ENCODE assay signal across 9 mouse cellular contexts in the genomic region with DNA sequence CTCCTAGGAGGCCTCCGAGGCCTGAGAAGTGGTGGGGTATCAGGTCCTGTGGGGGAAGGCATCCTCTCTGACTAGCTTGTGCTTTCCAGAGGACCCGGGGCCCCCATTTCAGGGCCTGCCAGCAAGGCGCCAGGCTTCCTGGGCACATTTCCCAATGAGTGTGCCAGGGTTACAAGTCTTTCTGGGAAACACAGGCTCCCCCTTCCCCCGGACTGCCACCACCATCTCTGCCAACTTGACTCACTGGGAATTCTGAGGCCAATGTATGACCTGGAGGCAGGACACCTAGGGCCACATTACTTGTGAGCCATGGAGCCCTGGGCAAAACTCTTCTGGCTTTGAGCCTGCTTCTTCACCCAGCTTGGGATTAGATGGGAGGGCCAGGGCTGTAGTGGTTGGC. TPM values are rescaled to one million over a fixed set of nuclear protein-coding genes. Genes with fewer than 3 reads are reported as not detected.
A peak's percentile ranks its signal among the peaks of the same experiment; 100 is the strongest.
DNase-seq lines count a peak whose midpoint lies in the region; ATAC-seq lines count a peak whose summit lies in the region.
"Had no signal": no experiment of that assay in that cellular context is flagged by ENCODE, and none has a peak within 500 bp of the region (broad histone marks: within the 10 kb centered on the region; RNA-seq: fewer than 3 reads in every experiment).

No protein-coding gene starts in this region.

- peak; percentile 72 for ATAC-seq in hindbrain, embryonic 16.5 days
- no peak for ATAC-seq in hindbrain, embryonic 14.5 days (ENCODE audit: low FRiP score)
- ATAC-seq in neural tube, embryonic 13.5 days (ENCODE audit: low read depth): no peak
- ATAC-seq in forebrain, embryonic 14.5 days: no peak
- ATAC-seq in stomach, embryonic 14.5 days (ENCODE audit: insufficient number of reproducible peaks, insufficient read depth, low FRiP score, low read depth): no peak
- ATAC-seq in liver, embryonic 11.5 days (replicated peaks; ENCODE audit: low FRiP score): no peak

- 71% methylated on average over 4 of the region's 4 CpGs for WGBS in hindbrain, embryonic 16.5 days
- 67% methylated on average over 4 of the region's 4 CpGs for WGBS in hindbrain, embryonic 14.5 days
- 87% methylated on average over 4 of the region's 4 CpGs for WGBS in neural tube, embryonic 13.5 days
- WGBS in forebrain, embryonic 14.5 days: 61% methylated on average over 4 of the region's 4 CpGs
- WGBS in stomach, embryonic 14.5 days: 91% methylated on average over 4 of the region's 4 CpGs
- 78% methylated on average over 4 of the region's 4 CpGs for WGBS in liver, embryonic 11.5 days

- peak overlapping the region; percentile 30; the same call in 1 of the 2 replicates for H3K27ac ChIP-seq in hindbrain, embryonic 16.5 days (ENCODE audit: low read depth, low read length)
- H3K27ac ChIP-seq in hindbrain, embryonic 14.5 days: no peak overlapping the region
- 0 out of 2 replicates have a peak overlapping the region, but pooled peaks have one; percentile 13 for H3K27ac ChIP-seq in neural tube, embryonic 13.5 days (replicated peaks)
- H3K27ac ChIP-seq in forebrain, embryonic 14.5 days (ENCODE audit: low read depth, low read length): peak overlapping the region; percentile 9; the same call in 1 of the 2 replicates
- H3K27ac ChIP-seq in stomach, embryonic 14.5 days (ENCODE audit: low read length): peak overlapping the region; percentile 2; the same call in 1 of the 2 replicates
- H3K27ac ChIP-seq in liver, embryonic 11.5 days (ENCODE audit: low read depth, low read length): no peak overlapping the region

- H3K27me3 ChIP-seq in hindbrain, embryonic 16.5 days (replicated peaks; ENCODE audit: control insufficient read depth, insufficient read depth, low read length): no peaks in the 10 kb centered on the region
- H3K27me3 ChIP-seq in hindbrain, embryonic 14.5 days (ENCODE audit: control insufficient read depth, insufficient read depth, low read length): no peaks in the 10 kb centered on the region
- no peaks in the 10 kb centered on the region for H3K27me3 ChIP-seq in neural tube, embryonic 13.5 days
- no peaks in the 10 kb centered on the region for H3K27me3 ChIP-seq in forebrain, embryonic 14.5 days (replicated peaks; ENCODE audit: control insufficient read depth, insufficient read depth, low read length)
- no peaks in the 10 kb centered on the region for H3K27me3 ChIP-seq in stomach, embryonic 14.5 days (ENCODE audit: control insufficient read depth, insufficient read depth, low read length)
- peaks cover 10% of the 10 kb centered on the region; the same call in 1 of the 2 replicates for H3K27me3 ChIP-seq in liver, embryonic 11.5 days (replicated peaks; ENCODE audit: control insufficient read depth, insufficient read depth, low read length)

- no peak for DNase-seq in hindbrain, embryonic 14.5 days (ENCODE audit: low spot score)
- no peak for DNase-seq in neural tube, embryonic 10.5 days (ENCODE audit: extremely low spot score, low spot score)
- peak; percentile 49 for DNase-seq in forebrain, embryonic 14.5 days (ENCODE audit: low spot score)
- no peak for DNase-seq in liver, embryonic 11.5 days (ENCODE audit: low spot score)
- DNase-seq: embryo, embryonic 11 days had no signal

- H3K4me3 ChIP-seq in hindbrain, embryonic 16.5 days (ENCODE audit: low read length): no peak overlapping the region
- no peak overlapping the region for H3K4me3 ChIP-seq in hindbrain, embryonic 14.5 days (replicated peaks; ENCODE audit: low read length)
- H3K4me3 ChIP-seq in neural tube, embryonic 13.5 days: no peak overlapping the region
- no peak overlapping the region for H3K4me3 ChIP-seq in forebrain, embryonic 14.5 days (ENCODE audit: low read depth, low read length)
- H3K4me3 ChIP-seq in stomach, embryonic 14.5 days (ENCODE audit: low read depth, low read length): no peak overlapping the region
- H3K4me3 ChIP-seq in liver, embryonic 11.5 days (ENCODE audit: low read depth, low read length): no peak overlapping the region

- no peaks in the 10 kb centered on the region for H3K9me3 ChIP-seq in hindbrain, embryonic 16.5 days (ENCODE audit: control insufficient read depth, low read length)
- no peaks in the 10 kb centered on the region for H3K9me3 ChIP-seq in hindbrain, embryonic 14.5 days (ENCODE audit: control insufficient read depth, low read length)
- no peaks in the 10 kb centered on the region for H3K9me3 ChIP-seq in neural tube, embryonic 13.5 days
- H3K9me3 ChIP-seq in forebrain, embryonic 14.5 days (replicated peaks; ENCODE audit: control insufficient read depth, low read length): no peaks in the 10 kb centered on the region
- H3K9me3 ChIP-seq in stomach, embryonic 14.5 days (ENCODE audit: control insufficient read depth, low read depth, low read length): no peaks in the 10 kb centered on the region
- no peaks in the 10 kb centered on the region for H3K9me3 ChIP-seq in liver, embryonic 11.5 days (ENCODE audit: control insufficient read depth, low read length)
- H3K9me3 ChIP-seq: G1E had no signal

- H3K4me1 ChIP-seq in hindbrain, embryonic 16.5 days (ENCODE audit: control insufficient read depth, insufficient read depth, low read depth, low read length): peaks cover 27% of the 10 kb centered on the region
- peaks cover 23% of the 10 kb centered on the region for H3K4me1 ChIP-seq in hindbrain, embryonic 14.5 days (replicated peaks; ENCODE audit: control insufficient read depth, insufficient read depth, low read length)
- H3K4me1 ChIP-seq in neural tube, embryonic 13.5 days (replicated peaks): peaks cover 77% of the 10 kb centered on the region
- peaks cover 47% of the 10 kb centered on the region for H3K4me1 ChIP-seq in forebrain, embryonic 14.5 days (ENCODE audit: control insufficient read depth, insufficient read depth, low read length)
- H3K4me1 ChIP-seq in stomach, embryonic 14.5 days (ENCODE audit: control insufficient read depth, insufficient read depth, low read length): peaks cover 79% of the 10 kb centered on the region
- peaks cover 63% of the 10 kb centered on the region for H3K4me1 ChIP-seq in liver, embryonic 11.5 days (replicated peaks; ENCODE audit: control insufficient read depth, insufficient read depth, low read length)

- no peak overlapping the region for H3K4me2 ChIP-seq in hindbrain, embryonic 16.5 days (ENCODE audit: low read length)
- no peak overlapping the region for H3K4me2 ChIP-seq in hindbrain, embryonic 14.5 days (replicated peaks)
- H3K4me2 ChIP-seq in neural tube, embryonic 13.5 days: no peak overlapping the region
- no peak overlapping the region for H3K4me2 ChIP-seq in forebrain, embryonic 14.5 days (ENCODE audit: low read length)
- H3K4me2 ChIP-seq in stomach, embryonic 14.5 days (replicated peaks; ENCODE audit: low read depth, low read length): no peak overlapping the region
- H3K4me2 ChIP-seq in liver, embryonic 11.5 days: no peak overlapping the region

- no peaks in the 10 kb centered on the region for H3K36me3 ChIP-seq in hindbrain, embryonic 16.5 days (ENCODE audit: control insufficient read depth, insufficient read depth, low read length)
- no peaks in the 10 kb centered on the region for H3K36me3 ChIP-seq in hindbrain, embryonic 14.5 days (replicated peaks; ENCODE audit: control insufficient read depth, insufficient read depth)
- no peaks in the 10 kb centered on the region for H3K36me3 ChIP-seq in neural tube, embryonic 13.5 days
- 0 out of 2 replicates have a peak, but pooled peaks cover 2% of the 10 kb centered on the region for H3K36me3 ChIP-seq in forebrain, embryonic 14.5 days (ENCODE audit: control insufficient read depth, insufficient read depth, low read length)
- H3K36me3 ChIP-seq in stomach, embryonic 14.5 days (ENCODE audit: control insufficient read depth, insufficient read depth, low read length): peaks cover 24% of the 10 kb centered on the region
- no peaks in the 10 kb centered on the region for H3K36me3 ChIP-seq in liver, embryonic 11.5 days (ENCODE audit: control insufficient read depth, insufficient read depth, low read length)
- H3K36me3 ChIP-seq: G1E had no signal

- no peak overlapping the region for H3K9ac ChIP-seq in hindbrain, embryonic 16.5 days (ENCODE audit: low read depth, low read length)
- H3K9ac ChIP-seq in hindbrain, embryonic 14.5 days: no peak overlapping the region
- no peak overlapping the region for H3K9ac ChIP-seq in neural tube, embryonic 13.5 days
- no peak overlapping the region; the same call in 1 of the 2 replicates for H3K9ac ChIP-seq in forebrain, embryonic 14.5 days (ENCODE audit: low read length)
- H3K9ac ChIP-seq in stomach, embryonic 14.5 days (replicated peaks; ENCODE audit: low read depth, low read length): no peak overlapping the region
- no peak overlapping the region for H3K9ac ChIP-seq in liver, embryonic 11.5 days (ENCODE audit: low read depth, low read length)

RNA-seq across cellular contexts. Expression of a gene that starts 9.0 kb away (rescaled TPM):
- 13.6 and 18.2 TPM in 2 replicates for polyA plus RNA-seq in hindbrain, embryonic 16.5 days (2015; fragmentation: Nextera tagmentation; extraction: Ambion mirVana)
- 15.5 and 19.5 TPM in 2 replicates for polyA plus RNA-seq in hindbrain, embryonic 14.5 days (2014; fragmentation: Nextera tagmentation; extraction: Ambion mirVana)
- 6.7 and 7.0 TPM in 2 replicates for polyA plus RNA-seq in neural tube, embryonic 13.5 days (2015; fragmentation: Nextera tagmentation; extraction: Ambion mirVana)
- polyA plus RNA-seq in forebrain, embryonic 14.5 days (2014; fragmentation: Nextera tagmentation; extraction: Ambion mirVana): 8.0 and 8.8 TPM in 2 replicates
- 13.7 and 14.1 TPM in 2 replicates for polyA plus RNA-seq in stomach, embryonic 14.5 days (2014; fragmentation: Nextera tagmentation; extraction: Ambion mirVana)
- polyA plus RNA-seq in liver, embryonic 11.5 days (2014; fragmentation: Nextera tagmentation; extraction: Ambion mirVana): 4.5 and 5.4 TPM in 2 replicates

RNA-seq across cellular contexts. Expression of a gene that starts 51.5 kb away (rescaled TPM):
- 2.7 and 4.8 TPM in 2 replicates for polyA plus RNA-seq in hindbrain, embryonic 16.5 days (2015; fragmentation: Nextera tagmentation; extraction: Ambion mirVana)
- 2.6 and 3.5 TPM in 2 replicates for polyA plus RNA-seq in hindbrain, embryonic 14.5 days (2014; fragmentation: Nextera tagmentation; extraction: Ambion mirVana)
- 3.6 and 3.9 TPM in 2 replicates for polyA plus RNA-seq in neural tube, embryonic 13.5 days (2015; fragmentation: Nextera tagmentation; extraction: Ambion mirVana)
- 2.3 and 3.2 TPM in 2 replicates for polyA plus RNA-seq in forebrain, embryonic 14.5 days (2014; fragmentation: Nextera tagmentation; extraction: Ambion mirVana)
- polyA plus RNA-seq in stomach, embryonic 14.5 days (2014; fragmentation: Nextera tagmentation; extraction: Ambion mirVana): 7.3 and 7.8 TPM in 2 replicates
- 4.1 and 4.3 TPM in 2 replicates for polyA plus RNA-seq in liver, embryonic 11.5 days (2014; fragmentation: Nextera tagmentation; extraction: Ambion mirVana)

RNA-seq across cellular contexts. Expression of a gene that starts 59.7 kb away (rescaled TPM):
- 5.1 and 5.3 TPM in 2 replicates for polyA plus RNA-seq in hindbrain, embryonic 16.5 days (2015; fragmentation: Nextera tagmentation; extraction: Ambion mirVana)
- polyA plus RNA-seq in hindbrain, embryonic 14.5 days (2014; fragmentation: Nextera tagmentation; extraction: Ambion mirVana): 4.3 and 5.0 TPM in 2 replicates
- 3.7 and 4.6 TPM in 2 replicates for polyA plus RNA-seq in neural tube, embryonic 13.5 days (2015; fragmentation: Nextera tagmentation; extraction: Ambion mirVana)
- 2.6 TPM in 2 replicates for polyA plus RNA-seq in forebrain, embryonic 14.5 days (2014; fragmentation: Nextera tagmentation; extraction: Ambion mirVana)
- 2.5 and 3.1 TPM in 2 replicates for polyA plus RNA-seq in stomach, embryonic 14.5 days (2014; fragmentation: Nextera tagmentation; extraction: Ambion mirVana)
- polyA plus RNA-seq in liver, embryonic 11.5 days (2014; fragmentation: Nextera tagmentation; extraction: Ambion mirVana): 14.6 and 17.0 TPM in 2 replicates

Comparison
In these comparisons a context has a peak if more than half of its experiments do, and no peak if none do; other contexts are left out.
1. H3K27ac ChIP-seq: peak in hindbrain, embryonic 16.5 days (single experiment), neural tube, embryonic 13.5 days (single experiment), forebrain, embryonic 14.5 days (single experiment) and stomach, embryonic 14.5 days (single experiment); none in hindbrain, embryonic 14.5 days (single experiment) and liver, embryonic 11.5 days (single experiment).